Mouse (Mus musculus) CH12.LX (cell line): Measurements from ENCODE around the gene Cyfip2. TPM values are rescaled to one million over a fixed set of nuclear protein-coding genes. Genes with fewer than 3 reads are reported as not detected.
A peak's percentile ranks its signal among the peaks of the same experiment; 100 is the strongest.

Source experiments
- DNase-seq: peaks from one replicate; pipeline ENCODE4 v3.0.0-alpha.2; 2013; ENCODE audit errors: extremely low read depth
- H3K27ac ChIP-seq: 2 replicates; pipeline ENCODE4 v1.5.1; 2012; ENCODE audit warnings: low read depth, mild to moderate bottlenecking, control low read depth, moderate library complexity; ENCODE audit not compliant: insufficient read depth
- H3K27me3 ChIP-seq: replicated peaks from 2 replicates; pipeline ENCODE3; 2012; ENCODE audit warnings: inconsistent platforms
- H3K36me3 ChIP-seq, 2 experiments: replicated peaks in 1 of 2; 2 replicates each; pipeline versions ENCODE3 to v1.6.1; 2012; ENCODE audit warnings: inconsistent platforms in 1 of 2, low read length in 1 of 2, mild to moderate bottlenecking in 1 of 2, mixed read lengths in 1 of 2, moderate library complexity in 1 of 2; ENCODE audit not compliant: control insufficient read depth in 1 of 2, insufficient read depth in 1 of 2
- H3K4me1 ChIP-seq, 2 experiments: 2 replicates each; pipeline ENCODE4 v1.6.1; 2012; ENCODE audit warnings: inconsistent platforms in 1 of 2, moderate library complexity in 1 of 2; ENCODE audit not compliant: insufficient read depth in 2 of 2, control insufficient read depth in 1 of 2
- H3K4me2 ChIP-seq: 2 replicates; pipeline ENCODE4 v1.6.1; 2012; ENCODE audit warnings: low read depth, mild to moderate bottlenecking, control low read depth; ENCODE audit not compliant: poor library complexity, insufficient read depth, severe bottlenecking
- H3K4me3 ChIP-seq, 3 experiments: fragments of 150-350 bp in 1 of 3; sonication (generic) in 1 of 3; replicated peaks in 1 of 3; 2 replicates each; pipeline versions ENCODE3 to v1.5.1; 2011 to 2012; ENCODE audit warnings: low read depth in 2 of 3, low read length in 2 of 3, mild to moderate bottlenecking in 2 of 3, moderate library complexity in 2 of 3, control low read depth in 1 of 3, improper control_type of control experiment in 1 of 3, inconsistent platforms in 1 of 3, mixed read lengths in 1 of 3; ENCODE audit not compliant: poor library complexity in 1 of 3
- H3K79me2 ChIP-seq: replicated peaks from 2 replicates; pipeline ENCODE4 v1.6.1; 2012; ENCODE audit warnings: mild to moderate bottlenecking, moderate library complexity; ENCODE audit not compliant: control insufficient read depth, poor library complexity, insufficient read depth, severe bottlenecking; ENCODE audit errors: extremely low read depth
- H3K9ac ChIP-seq: 2 replicates; pipeline ENCODE4 v1.6.1; 2012; ENCODE audit warnings: low read depth, mild to moderate bottlenecking, control low read depth, moderate library complexity; ENCODE audit not compliant: insufficient read depth
- H3K9me3 ChIP-seq: replicated peaks from 2 replicates; pipeline ENCODE3; 2012; ENCODE audit warnings: low read length, inconsistent platforms, mixed read lengths
- BHLHE40 ChIP-seq: IDR thresholded peaks from 2 replicates; pipeline ENCODE4 v1.6.1; 2011; ENCODE audit warnings: mild to moderate bottlenecking, low read depth, low read length, improper control_type of control experiment
- CHD1 ChIP-seq: IDR thresholded peaks from 2 replicates; pipeline ENCODE4 v1.6.1; 2012; ENCODE audit warnings: low read depth, low read length, improper control_type of control experiment, inconsistent platforms
- CHD2 ChIP-seq: IDR thresholded peaks from 2 replicates; pipeline ENCODE4 v1.6.1; 2011; ENCODE audit warnings: low read length, improper control_type of control experiment
- CTCF ChIP-seq, 2 experiments: IDR thresholded peaks in 1 of 2; conservative IDR thresholded peaks in 1 of 2; 2 replicates each; pipeline ENCODE4 v1.5.1; 2011 to 2012; ENCODE audit warnings: low read depth in 2 of 2, low read length in 2 of 2, improper control_type of control experiment in 1 of 2, inconsistent platforms in 1 of 2, mild to moderate bottlenecking in 1 of 2, moderate library complexity in 1 of 2
- ELF1 ChIP-seq: IDR thresholded peaks from 2 replicates; pipeline ENCODE4 v1.6.1; 2014; ENCODE audit warnings: low read depth, mild to moderate bottlenecking, inconsistent platforms, low read length, improper control_type of control experiment
- EP300 ChIP-seq: IDR thresholded peaks from 2 replicates; pipeline ENCODE4 v1.6.1; 2011; ENCODE audit warnings: low read length, improper control_type of control experiment
- ETS1 ChIP-seq: conservative IDR thresholded peaks from 2 replicates; pipeline ENCODE4 v1.6.1; 2012; ENCODE audit warnings: low read depth, mild to moderate bottlenecking, inconsistent platforms, low read length, improper control_type of control experiment, moderate library complexity
- GABPA ChIP-seq: IDR thresholded peaks from 2 replicates; pipeline ENCODE4 v1.6.1; 2012; ENCODE audit warnings: low read depth, low read length, improper control_type of control experiment, inconsistent platforms; ENCODE audit not compliant: insufficient replicate concordance
- HCFC1 ChIP-seq: IDR thresholded peaks from 2 replicates; pipeline ENCODE4 v1.6.1; 2012; ENCODE audit warnings: low read depth, mild to moderate bottlenecking, inconsistent platforms, low read length, improper control_type of control experiment
- IRF4 ChIP-seq: IDR thresholded peaks from 2 replicates; pipeline ENCODE4 v1.6.1; 2014; ENCODE audit warnings: low read depth, mild to moderate bottlenecking, inconsistent platforms, low read length, improper control_type of control experiment
- JUN ChIP-seq: IDR thresholded peaks from 2 replicates; pipeline ENCODE4 v1.6.1; 2011; ENCODE audit warnings: low read depth, mild to moderate bottlenecking, low read length, improper control_type of control experiment, moderate library complexity; ENCODE audit not compliant: insufficient read depth
- JUND ChIP-seq: conservative IDR thresholded peaks from 2 replicates; pipeline ENCODE4 v1.6.1; 2011; ENCODE audit warnings: low read depth, low read length, improper control_type of control experiment
- KAT2A ChIP-seq: IDR thresholded peaks from 2 replicates; pipeline ENCODE4 v1.6.1; 2012; ENCODE audit warnings: low read length, improper control_type of control experiment, inconsistent platforms; ENCODE audit not compliant: insufficient replicate concordance
- MAFK ChIP-seq: IDR thresholded peaks from 2 replicates; pipeline ENCODE4 v1.6.1; 2011; ENCODE audit warnings: low read length, improper control_type of control experiment; ENCODE audit not compliant: insufficient replicate concordance
- MAX ChIP-seq: IDR thresholded peaks from 2 replicates; pipeline ENCODE4 v1.6.1; 2011; ENCODE audit warnings: low read length, improper control_type of control experiment
- MAZ ChIP-seq: IDR thresholded peaks from 2 replicates; pipeline ENCODE4 v1.6.1; 2012; ENCODE audit warnings: low read depth, mild to moderate bottlenecking, inconsistent platforms, low read length, improper control_type of control experiment, moderate library complexity
- MEF2A ChIP-seq: IDR thresholded peaks from 2 replicates; pipeline ENCODE4 v1.6.1; 2014; ENCODE audit warnings: low read depth, mild to moderate bottlenecking, inconsistent platforms, low read length, improper control_type of control experiment, borderline replicate concordance
- MXI1 ChIP-seq: IDR thresholded peaks from 2 replicates; pipeline ENCODE4 v1.6.1; 2011; ENCODE audit warnings: mild to moderate bottlenecking, low read depth, low read length, improper control_type of control experiment
- MYC ChIP-seq: IDR thresholded peaks from 2 replicates; pipeline ENCODE4 v1.6.1; 2011; ENCODE audit warnings: low read depth, mild to moderate bottlenecking, improper control_type of control experiment, low read length
- NELFE ChIP-seq: IDR thresholded peaks from 2 replicates; pipeline ENCODE4 v1.6.1; 2011; ENCODE audit warnings: low read depth, low read length, improper control_type of control experiment
- NRF1 ChIP-seq: IDR thresholded peaks from 2 replicates; pipeline ENCODE4 v1.6.1; 2014; ENCODE audit warnings: low read depth, mild to moderate bottlenecking, inconsistent platforms, low read length, improper control_type of control experiment, moderate library complexity
- PAX5 ChIP-seq: IDR thresholded peaks from 2 replicates; pipeline ENCODE4 v1.6.1; 2012; ENCODE audit warnings: low read length, inconsistent platforms, mixed read lengths
- POLR2A ChIP-seq: IDR thresholded peaks from 2 replicates; pipeline ENCODE4 v1.6.1; 2011; ENCODE audit warnings: low read depth, mild to moderate bottlenecking, improper control_type of control experiment, low read length
- POLR2AphosphoS2 ChIP-seq: IDR thresholded peaks from 2 replicates; pipeline ENCODE4 v1.6.1; 2011; ENCODE audit warnings: low read depth, low read length, improper control_type of control experiment
- RAD21 ChIP-seq: IDR thresholded peaks from 2 replicates; pipeline ENCODE4 v1.6.1; 2011; ENCODE audit warnings: low read depth, mild to moderate bottlenecking, low read length, improper control_type of control experiment, moderate library complexity
- RCOR1 ChIP-seq: conservative IDR thresholded peaks from 2 replicates; pipeline ENCODE4 v1.6.1; 2012; ENCODE audit warnings: low read depth, mild to moderate bottlenecking, inconsistent platforms, low read length, improper control_type of control experiment
- SIN3A ChIP-seq: IDR thresholded peaks from 2 replicates; pipeline ENCODE4 v1.6.1; 2012; ENCODE audit warnings: low read length, improper control_type of control experiment, inconsistent platforms
- SMC3 ChIP-seq: IDR thresholded peaks from 2 replicates; pipeline ENCODE4 v1.6.1; 2011; ENCODE audit warnings: low read depth, low read length, improper control_type of control experiment
- TBP ChIP-seq: conservative IDR thresholded peaks from 2 replicates; pipeline ENCODE4 v1.6.1; 2011; ENCODE audit warnings: low read depth, low read length, improper control_type of control experiment
- TCF12 ChIP-seq: IDR thresholded peaks from 2 replicates; pipeline ENCODE4 v1.6.1; 2014; ENCODE audit warnings: low read depth, mild to moderate bottlenecking, inconsistent platforms, low read length, improper control_type of control experiment
- USF2 ChIP-seq: conservative IDR thresholded peaks from 2 replicates; pipeline ENCODE4 v1.6.1; 2011; ENCODE audit warnings: low read depth, low read length, improper control_type of control experiment
- ZC3H11A ChIP-seq: IDR thresholded peaks from 2 replicates; pipeline ENCODE4 v1.6.1; 2012; ENCODE audit warnings: low read depth, mild to moderate bottlenecking, inconsistent platforms, low read length, improper control_type of control experiment
- ZMIZ1 ChIP-seq: IDR thresholded peaks from 2 replicates; pipeline ENCODE4 v1.6.1; 2012; ENCODE audit warnings: low read depth, mild to moderate bottlenecking, inconsistent platforms, low read length, improper control_type of control experiment
- ZNF384 ChIP-seq: IDR thresholded peaks from 2 replicates; pipeline ENCODE4 v1.6.1; 2012; ENCODE audit warnings: low read depth, low read length, improper control_type of control experiment, inconsistent platforms
- dilution Hi-C: fragments of 300-500 bp; cut with MboI; formaldehyde crosslinking; loops from 2 replicates; pipeline ENCODE4 v1.14.3; 2020; ENCODE audit warnings: low sequenced_read_pairs; ENCODE audit not compliant: extremely low pct_unique_long_range_greater_than_20kb, extremely low pct_ligation_motif_present
- in situ Hi-C: fragments of 300-500 bp; cut with MboI; formaldehyde crosslinking; loops from 3 replicates; pipeline ENCODE4 v1.14.3; 2019; ENCODE audit warnings: low sequenced_read_pairs, low pct_ligation_motif_present, low pct_unique_long_range_greater_than_20kb, mixed read lengths
- polyA plus RNA-seq: library from polyadenylated mRNA; unstranded; fragments of >175 nt; gene quantifications from 2 replicates; pipeline ENCODE4 v1.2.1, GENCODE M21; 2012; ENCODE audit warnings: low read depth; ENCODE audit not compliant: insufficient read length
- total RNA-seq, 2 experiments: library from RNA; depleted of rRNA; stranded (reverse); fragments of 300-350 nt in 1 of 2; fragments of >200 nt in 1 of 2; gene quantifications; 2 replicates each; pipeline ENCODE4 v1.2.3; 2012 to 2014

The Cyfip2 gene
- total and polyA plus RNA-seq, 3 experiments = 40.7 to 194 (median 97.6) TPM

GRCm38 (mm10) chr11:46275302-46275701, 37.4 kb downstream of the Cyfip2 start (continued):
- TF ChIP-seq MAZ = peak; percentile 16; the same call in 1 of the 2 replicates
- no peak for TF ChIP-seq POLR2A
- no peak for TF ChIP-seq POLR2AphosphoS2
- no peak for TF ChIP-seq ETS1
- peak; percentile 35 for TF ChIP-seq BHLHE40
- no peak for TF ChIP-seq CHD2
- peak; percentile 28 to 90; a peak in 3 of 4 replicates for TF ChIP-seq CTCF (conservative IDR thresholded peaks at IDR 0.05 in 1 of 2, IDR thresholded peaks at IDR 0.05 in 1 of 2; ENCODE audit: low read depth in 2 of 2, low read length in 2 of 2)
- TF ChIP-seq GABPA = no peak
- no peak for TF ChIP-seq MEF2A
- no peak for TF ChIP-seq PAX5
- TF ChIP-seq MAX = no peak

- Histone ChIP-seq H3K4me3 (no peak overlapping the region), H3K9me3 (no peaks in the 10 kb centered on the region), H3K4me2 (no peak overlapping the region), H3K27me3 (no peaks in the 10 kb centered on the region), H3K27ac (no peak overlapping the region; the same call in 1 of the 2 replicates), H3K9ac (no peak overlapping the region), H3K36me3 (peaks cover 88 to 97% of the 10 kb centered on the region in 2 experiments), H3K4me1 (peaks cover 11 to 96% of the 10 kb centered on the region in 2 experiments), H3K79me2 (no peaks in the 10 kb centered on the region; the same call in 1 of the 2 replicates)
- no peak for DNase-seq
- in situ Hi-C loops = no loop called here
- TF ChIP-seq SMC3 = peak; percentile 42
- 0 out of 2 replicates have a peak, but pooled peaks have one; percentile 25 for TF ChIP-seq MYC
- TF ChIP-seq CHD1 = no peak
- TF ChIP-seq CHD2 = no peak
- TF ChIP-seq SIN3A = no peak
- TF ChIP-seq RAD21 = peak; percentile 31
- TF ChIP-seq ZNF384 = no peak
- TF ChIP-seq GABPA = no peak
- no peak for TF ChIP-seq JUN
- no peak for TF ChIP-seq PAX5
- TF ChIP-seq MXI1 = no peak
- no peak for TF ChIP-seq IRF4
- no peak for TF ChIP-seq POLR2AphosphoS2
- no peak for TF ChIP-seq JUND
- TF ChIP-seq TBP = no peak
- TF ChIP-seq KAT2A = no peak
- no peak for TF ChIP-seq NRF1
- no peak for TF ChIP-seq ZC3H11A
- TF ChIP-seq ELF1 = no peak
- TF ChIP-seq TCF12 = no peak
- no peak for TF ChIP-seq ZMIZ1
- no peak for TF ChIP-seq EP300
- no peak for TF ChIP-seq MAX
- TF ChIP-seq MAFK = no peak
- no peak for TF ChIP-seq POLR2A
- no peak for TF ChIP-seq RCOR1
- TF ChIP-seq MAZ = no peak
- TF ChIP-seq USF2 = no peak
- TF ChIP-seq HCFC1 = no peak
- no peak for TF ChIP-seq MEF2A
- TF ChIP-seq CTCF (conservative IDR thresholded peaks at IDR 0.05 in 1 of 2, IDR thresholded peaks at IDR 0.05 in 1 of 2; ENCODE audit: low read depth in 2 of 2, low read length in 2 of 2) = peak; percentile 44 to 58; a peak in 3 of 4 replicates
- no peak for TF ChIP-seq NELFE
- dilution Hi-C loops = no loop called here
Observed at GRCm38 (mm10) chr11:46273969-46274368, 38.7 kb downstream of the Cyfip2 start.
